Mouse (Mus musculus): ENCODE measurements around the gene Fam71d. TPM values are rescaled to one million over a fixed set of nuclear protein-coding genes. Genes with fewer than 3 reads are reported as not detected.

The Fam71d gene
- 0.20 TPM in 1 of 2 replicates, not detected in the other for polyA plus RNA-seq (2016; fragmentation: Nextera tagmentation; extraction: Ambion mirVana)

DNA sequence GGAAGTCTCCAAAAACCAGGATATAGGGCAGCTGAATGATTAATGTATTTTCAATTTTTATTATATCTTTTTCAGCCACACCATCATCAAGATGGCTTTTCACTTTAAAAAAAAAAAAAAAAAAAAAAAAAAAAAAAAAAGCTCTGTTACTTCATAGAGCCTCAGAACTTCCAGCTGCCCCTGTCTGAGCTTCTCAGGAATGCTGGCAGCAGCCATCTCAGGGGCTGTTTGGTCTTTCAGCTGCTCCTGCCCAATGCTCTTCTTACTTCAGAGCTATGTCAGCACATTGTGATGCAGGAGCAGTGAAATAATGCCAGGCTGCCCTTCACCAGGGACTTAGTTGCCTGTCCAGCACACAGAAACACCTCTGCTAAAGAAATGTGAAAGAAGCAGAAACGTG lies at the start of gene Fam71d:
Fam71d (plus strand) TSS at position 211 of the 400 bp plus-strand sequence.
- Histone ChIP-seq H3K4me1 (no peaks in the 10 kb centered on the region), H3K4me2 (replicated peaks) (no peak within 1 kb of the TSS), H3K36me3 (no peaks in the 10 kb centered on the region), H3K27me3 (replicated peaks) (no peaks in the 10 kb centered on the region), H3K4me3 (no peak within 1 kb of the TSS), H3K9me3 (no peaks in the 10 kb centered on the region), H3K9ac (no peak within 1 kb of the TSS), H3K27ac (no peak within 1 kb of the TSS)
- no peak for ATAC-seq (ENCODE audit: low FRiP score, low read depth)
- WGBS, result 76% methylated on average over 1 of the region's 1 CpGs

DNA sequence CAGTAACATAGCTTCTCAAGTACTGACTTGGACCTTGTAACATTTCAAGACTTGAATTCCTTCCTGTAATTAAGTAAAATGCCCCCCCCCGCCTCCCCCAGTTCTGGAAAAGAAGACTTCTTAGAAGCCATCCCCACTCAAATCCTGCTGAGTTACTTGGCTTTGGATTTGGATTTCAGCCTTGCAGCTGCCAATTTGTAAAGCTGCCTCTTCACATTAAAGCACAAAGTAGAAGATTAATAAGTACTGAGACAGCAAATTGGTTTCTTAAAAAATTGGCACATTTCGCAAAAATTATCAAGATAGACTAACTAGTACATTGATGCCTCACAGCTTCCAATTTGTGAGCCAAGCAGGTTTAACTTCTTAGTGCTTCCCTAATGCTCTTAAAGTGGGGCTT lies 47.6 kb upstream of the Fam71d start:
- Histone ChIP-seq H3K4me1 (no peaks in the 10 kb centered on the region), H3K4me3 (no peak overlapping the region), H3K36me3 (no peaks in the 10 kb centered on the region), H3K9ac (no peak overlapping the region), H3K27ac (no peak overlapping the region), H3K4me2 (replicated peaks) (no peak overlapping the region), H3K9me3 (no peaks in the 10 kb centered on the region), H3K27me3 (replicated peaks) (no peaks in the 10 kb centered on the region)
- ATAC-seq (ENCODE audit: low FRiP score, low read depth), result no peak
- 91% methylated on average over 2 of the region's 2 CpGs for WGBS

DNA sequence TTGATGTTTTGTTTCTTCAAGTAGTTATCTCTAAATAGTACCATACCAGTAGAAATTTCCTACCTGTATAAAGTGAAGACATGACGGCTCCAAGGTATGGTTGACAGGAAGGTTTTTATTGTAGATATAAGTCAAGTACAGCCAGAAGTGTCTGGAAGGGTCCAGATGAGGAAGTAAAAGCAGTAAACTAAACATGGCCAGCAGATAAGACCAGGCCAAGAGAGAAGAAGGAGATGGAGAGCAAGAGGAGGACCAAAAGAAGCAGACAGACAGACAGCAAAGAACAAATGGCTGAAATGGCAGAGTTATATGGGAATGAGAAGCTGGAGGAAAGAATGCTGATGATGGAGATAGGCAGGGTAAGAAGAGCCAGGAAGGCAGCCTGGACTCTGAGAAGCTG lies 46.1 kb upstream of the Fam71d start:
- no peak for ATAC-seq (ENCODE audit: low FRiP score, low read depth)
- WGBS, result 90% methylated on average over 1 of the region's 1 CpGs
- Histone ChIP-seq H3K9me3 (no peaks in the 10 kb centered on the region), H3K4me3 (no peak overlapping the region), H3K4me1 (no peaks in the 10 kb centered on the region), H3K27me3 (replicated peaks) (no peaks in the 10 kb centered on the region), H3K4me2 (replicated peaks) (no peak overlapping the region), H3K27ac (no peak overlapping the region), H3K9ac (no peak overlapping the region), H3K36me3 (no peaks in the 10 kb centered on the region)

DNA sequence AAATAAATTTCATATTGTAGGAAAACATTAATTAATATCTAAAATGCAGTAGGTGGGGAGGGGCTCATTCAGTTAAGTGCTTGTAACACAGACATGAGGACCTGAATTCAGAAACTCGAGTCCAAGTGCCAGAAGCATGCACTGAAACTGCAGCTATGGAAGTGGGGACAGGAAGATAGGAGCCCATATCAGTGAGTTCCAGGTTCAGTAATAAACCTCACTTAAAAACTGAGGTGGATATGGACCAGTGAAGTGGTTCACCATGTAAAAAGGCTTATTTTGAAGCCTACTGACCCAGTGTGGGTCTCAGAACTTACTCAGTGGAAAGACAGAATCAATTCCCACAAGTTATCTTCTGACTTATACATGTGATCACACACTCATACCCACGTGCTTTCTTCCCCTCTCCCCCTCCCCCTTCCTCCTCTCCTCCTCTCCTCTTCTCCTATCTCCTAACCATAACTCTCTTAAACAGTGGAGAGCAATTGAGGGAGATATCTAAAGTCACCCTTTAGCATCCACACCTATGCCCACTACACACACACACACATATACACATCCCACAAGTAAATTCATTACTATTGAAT lies 31.5 kb upstream of the Fam71d start:
- Histone ChIP-seq H3K9me3 (no peaks in the 10 kb centered on the region), H3K4me1 (no peaks in the 10 kb centered on the region), H3K27ac (no peak overlapping the region), H3K27me3 (replicated peaks) (no peaks in the 10 kb centered on the region), H3K36me3 (peaks cover 3% of the 10 kb centered on the region; the same call in 1 of the 2 replicates), H3K4me3 (no peak overlapping the region), H3K9ac (no peak overlapping the region), H3K4me2 (replicated peaks) (no peak overlapping the region)
- ATAC-seq (ENCODE audit: low FRiP score, low read depth), result no peak
- 66% methylated on average over 2 of the region's 2 CpGs for WGBS

DNA sequence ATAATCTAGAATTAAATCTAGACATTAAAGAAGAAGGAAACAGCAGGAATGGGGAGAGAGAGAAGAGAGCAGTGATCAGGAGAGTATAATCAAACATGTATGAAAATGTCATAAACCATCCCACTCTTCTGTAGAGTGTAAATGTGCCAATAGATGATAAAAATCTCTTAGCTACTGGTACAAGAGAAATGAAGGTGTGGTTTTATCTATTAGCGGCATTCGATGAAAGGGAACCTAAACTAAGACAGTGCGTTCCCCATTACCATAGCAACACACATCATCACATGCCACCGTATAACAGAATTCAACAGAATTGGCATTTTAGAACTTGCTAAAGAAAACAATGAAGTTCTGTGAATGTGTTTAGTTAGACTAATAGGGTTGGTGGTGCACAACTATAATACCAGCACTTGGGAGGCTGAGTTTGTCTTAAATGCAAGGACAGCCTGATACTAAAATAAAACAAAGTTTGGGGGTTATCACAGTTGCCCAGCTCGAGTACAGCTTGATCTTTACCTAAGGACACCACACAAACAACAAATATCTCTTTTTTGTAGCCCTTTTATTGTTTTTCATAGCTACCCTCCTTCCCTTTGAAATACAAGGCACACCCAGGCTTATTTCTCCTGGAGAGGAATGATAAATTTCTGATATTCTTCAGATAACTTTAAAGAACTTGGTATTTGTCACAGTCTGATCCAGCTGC lies 13.1 kb upstream of the Fam71d start:
- Histone ChIP-seq H3K4me3 (no peak overlapping the region), H3K36me3 (no peaks in the 10 kb centered on the region), H3K27ac (no peak overlapping the region), H3K9me3 (no peaks in the 10 kb centered on the region), H3K4me2 (replicated peaks) (no peak overlapping the region), H3K9ac (no peak overlapping the region), H3K4me1 (no peaks in the 10 kb centered on the region), H3K27me3 (replicated peaks) (no peaks in the 10 kb centered on the region)
- ATAC-seq (ENCODE audit: low FRiP score, low read depth), result no peak
- 87% methylated on average over 5 of the region's 5 CpGs for WGBS

DNA sequence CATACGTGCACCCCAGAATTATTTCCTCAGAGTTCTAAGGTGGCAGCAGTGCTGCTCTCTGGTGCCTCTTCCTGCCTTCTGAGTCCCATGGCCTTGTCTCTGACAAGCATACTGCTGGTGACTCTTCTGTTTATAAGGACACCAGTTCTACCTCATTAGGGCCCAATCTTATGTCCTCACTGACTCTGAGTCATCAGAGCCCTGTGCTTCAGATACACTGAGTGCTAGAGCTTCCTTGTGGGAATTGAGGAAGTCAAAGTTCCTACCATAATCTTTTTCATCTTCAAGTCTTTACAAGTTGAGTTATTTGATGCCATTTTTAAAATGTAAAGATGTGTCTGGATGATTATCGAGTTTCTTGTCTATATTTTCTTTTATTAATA lies 12.5 kb upstream of the Fam71d start:
- no peaks in the 10 kb centered on the region for H3K9me3 ChIP-seq
- no peak overlapping the region for H3K27ac ChIP-seq
- WGBS, result 86% methylated on average over 2 of the region's 2 CpGs
- H3K9ac ChIP-seq, result no peak overlapping the region
- no peak overlapping the region for H3K4me2 ChIP-seq (replicated peaks)
- H3K27me3 ChIP-seq (replicated peaks), result no peaks in the 10 kb centered on the region
- H3K36me3 ChIP-seq, result no peaks in the 10 kb centered on the region
- H3K4me3 ChIP-seq, result no peak overlapping the region
- no peaks in the 10 kb centered on the region for H3K4me1 ChIP-seq
- no peak for ATAC-seq (ENCODE audit: low FRiP score, low read depth)

DNA sequence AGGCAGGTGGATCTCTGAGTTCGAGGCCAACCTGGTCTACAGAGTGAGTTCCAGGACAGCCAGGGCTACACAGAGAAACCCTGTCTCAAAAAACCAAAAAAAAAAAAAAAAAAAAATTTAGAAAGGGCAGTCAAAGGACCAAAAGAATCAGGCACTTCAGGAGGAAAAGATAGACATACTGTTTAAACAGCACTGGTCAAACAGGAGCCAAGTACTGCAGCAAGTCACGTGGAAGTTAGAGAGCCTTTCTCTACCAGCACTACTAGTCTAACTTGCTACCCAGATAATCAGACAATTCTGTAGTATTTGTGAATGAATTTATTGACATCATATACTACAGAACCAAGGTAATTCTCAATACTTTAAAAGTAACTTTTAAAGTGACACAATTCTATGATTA lies 10.3 kb upstream of the Fam71d start:
- H3K4me3 ChIP-seq, result no peak overlapping the region
- WGBS, result 93% methylated on average over 2 of the region's 2 CpGs
- no peak for ATAC-seq (ENCODE audit: low FRiP score, low read depth)
- no peaks in the 10 kb centered on the region for H3K4me1 ChIP-seq
- H3K27me3 ChIP-seq (replicated peaks), result no peaks in the 10 kb centered on the region
- no peak overlapping the region for H3K27ac ChIP-seq
- H3K4me2 ChIP-seq (replicated peaks), result no peak overlapping the region
- H3K9ac ChIP-seq, result no peak overlapping the region
- no peaks in the 10 kb centered on the region for H3K36me3 ChIP-seq
- no peaks in the 10 kb centered on the region for H3K9me3 ChIP-seq

DNA sequence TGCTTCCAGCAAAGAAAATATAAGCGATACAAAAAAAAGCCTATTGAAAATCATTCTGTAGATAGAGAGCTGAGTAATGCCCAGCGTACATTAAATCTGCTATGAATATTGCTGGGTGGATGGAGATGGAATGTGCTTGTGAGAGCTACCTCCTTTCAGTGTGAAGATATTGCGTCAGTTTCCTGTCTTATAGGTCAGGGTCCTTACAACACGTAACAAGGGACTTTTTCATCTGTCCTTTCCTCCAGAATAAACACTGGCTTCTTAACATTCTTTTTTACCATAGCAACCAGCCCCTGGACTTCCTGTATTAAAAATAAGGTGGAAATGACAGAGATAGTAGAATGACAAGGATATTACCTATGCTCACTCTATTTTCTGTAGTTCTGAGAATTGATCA lies 9.1 kb upstream of the Fam71d start:
- ATAC-seq (ENCODE audit: low FRiP score, low read depth), result no peak
- H3K9me3 ChIP-seq, result no peaks in the 10 kb centered on the region
- no peak overlapping the region for H3K4me2 ChIP-seq (replicated peaks)
- H3K4me3 ChIP-seq, result no peak overlapping the region
- no peak overlapping the region for H3K27ac ChIP-seq
- no peak overlapping the region for H3K9ac ChIP-seq
- no peaks in the 10 kb centered on the region for H3K27me3 ChIP-seq (replicated peaks)
- H3K4me1 ChIP-seq, result no peaks in the 10 kb centered on the region
- no peaks in the 10 kb centered on the region for H3K36me3 ChIP-seq
- WGBS, result 83% methylated on average over 4 of the region's 4 CpGs

DNA sequence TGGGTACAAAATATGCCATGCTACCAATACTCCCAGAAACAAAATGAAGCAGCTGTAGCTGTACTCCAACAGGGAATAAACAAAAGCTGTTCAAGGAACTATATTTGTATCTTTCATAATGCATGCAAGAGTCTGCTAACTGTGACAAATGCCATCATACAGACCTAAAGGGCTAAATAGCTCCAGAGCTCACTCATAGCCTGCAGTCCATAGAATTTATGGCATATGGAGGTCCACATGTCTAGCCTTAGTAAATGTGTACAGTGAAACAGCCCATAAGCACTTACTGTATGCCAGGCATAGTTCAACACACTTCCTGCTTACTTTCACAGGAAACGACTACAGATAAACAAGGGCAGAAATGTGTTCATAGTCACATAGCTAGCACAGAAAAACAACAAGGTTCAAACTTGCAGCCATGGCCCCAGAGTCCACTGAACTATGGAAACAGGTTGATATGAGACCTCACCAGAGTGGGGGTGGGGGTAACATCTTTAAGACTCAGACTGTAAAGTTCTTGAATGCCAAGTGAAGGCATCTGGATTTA lies 5.6 kb upstream of the Fam71d start:
- H3K9me3 ChIP-seq, result no peaks in the 10 kb centered on the region
- 77% methylated on average over 1 of the region's 1 CpGs for WGBS

DNA sequence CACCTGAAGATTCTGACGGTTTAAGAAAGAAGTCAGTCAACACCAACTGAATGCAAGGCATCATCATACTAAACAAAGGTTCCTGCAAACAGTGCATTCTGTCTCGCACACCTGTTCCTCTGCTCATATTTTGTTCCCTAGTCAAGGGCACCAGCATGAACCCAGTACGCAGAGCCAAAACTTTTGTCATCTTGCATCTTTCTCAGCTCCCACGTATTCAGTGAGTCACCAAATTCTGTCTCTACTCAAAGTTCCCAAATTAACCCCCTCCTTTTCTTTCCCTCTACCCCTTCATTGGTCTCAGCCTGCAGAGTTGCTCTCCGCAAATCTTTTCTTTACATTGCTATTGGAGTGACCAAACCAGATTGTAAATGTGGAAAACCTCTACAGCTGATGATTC lies 2.5 kb upstream of the Fam71d start:
- no peaks in the 10 kb centered on the region for H3K27me3 ChIP-seq (replicated peaks)
- no peak for ATAC-seq (ENCODE audit: low FRiP score, low read depth)
- no peaks in the 10 kb centered on the region for H3K4me1 ChIP-seq
- H3K9ac ChIP-seq, result no peak overlapping the region
- H3K27ac ChIP-seq, result no peak overlapping the region
- no peak overlapping the region for H3K4me3 ChIP-seq
- H3K36me3 ChIP-seq, result no peaks in the 10 kb centered on the region
- no peaks in the 10 kb centered on the region for H3K9me3 ChIP-seq
- H3K4me2 ChIP-seq (replicated peaks), result no peak overlapping the region
- WGBS, result 87% methylated on average over 5 of the region's 5 CpGs

More for the DNA sequence above, 5.6 kb upstream of the Fam71d start:
- Histone ChIP-seq H3K4me3 (no peak overlapping the region), H3K36me3 (no peaks in the 10 kb centered on the region), H3K9ac (no peak overlapping the region), H3K4me1 (no peaks in the 10 kb centered on the region), H3K27ac (no peak overlapping the region), H3K4me2 (replicated peaks) (no peak overlapping the region), H3K27me3 (replicated peaks) (no peaks in the 10 kb centered on the region)
- no peak for ATAC-seq (ENCODE audit: low FRiP score, low read depth)

DNA sequence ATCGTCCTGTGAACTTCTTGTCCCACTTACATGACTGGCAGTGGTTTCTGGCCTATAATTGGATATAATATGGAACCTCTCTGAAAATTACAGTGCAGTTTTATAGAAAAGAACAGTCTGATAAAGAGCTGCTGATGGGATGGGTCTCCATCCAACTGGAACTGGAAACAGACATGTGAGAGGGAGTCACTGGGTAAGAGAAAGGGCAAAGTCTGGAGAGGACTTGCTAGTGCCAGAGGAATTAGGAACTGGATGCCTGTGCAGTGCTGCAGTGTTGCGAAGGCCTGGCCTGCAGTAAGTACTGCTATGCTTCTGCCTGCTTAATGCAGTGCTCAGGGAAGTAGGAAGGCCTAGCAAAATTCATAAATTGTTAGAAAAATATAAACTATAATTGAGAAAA lies 1.9 kb downstream of the Fam71d start:
- Histone ChIP-seq H3K4me2 (replicated peaks) (no peak overlapping the region), H3K4me1 (no peaks in the 10 kb centered on the region), H3K27me3 (replicated peaks) (no peaks in the 10 kb centered on the region), H3K36me3 (no peaks in the 10 kb centered on the region), H3K4me3 (no peak overlapping the region), H3K9ac (no peak overlapping the region), H3K9me3 (no peaks in the 10 kb centered on the region), H3K27ac (no peak overlapping the region)
- ATAC-seq (ENCODE audit: low FRiP score, low read depth), result no peak
- 94% methylated on average over 2 of the region's 2 CpGs for WGBS

DNA sequence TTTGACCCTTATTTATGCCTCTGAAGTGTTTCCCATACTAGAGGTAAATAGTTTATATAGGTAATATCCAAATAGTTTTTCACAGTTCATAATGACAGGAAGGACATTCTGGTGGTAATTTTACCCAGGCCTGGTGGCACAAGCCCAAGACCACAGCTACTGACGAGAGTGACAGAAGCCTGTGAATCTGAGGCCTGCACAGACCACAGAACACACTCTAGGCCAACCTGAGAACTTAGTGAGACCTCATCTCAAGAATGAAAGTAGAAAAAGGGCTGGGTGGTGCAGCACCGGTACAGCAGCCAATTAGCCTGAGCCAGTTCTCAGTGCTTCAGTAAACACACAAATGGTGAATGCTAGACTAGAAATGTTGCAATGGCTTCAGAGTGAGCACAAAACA lies 26.4 kb downstream of the Fam71d start:
- no peak for ATAC-seq (ENCODE audit: low FRiP score, low read depth)
- 80% methylated on average over 2 of the region's 2 CpGs for WGBS
- H3K4me1 ChIP-seq, result no peaks in the 10 kb centered on the region
- no peaks in the 10 kb centered on the region for H3K9me3 ChIP-seq
- no peak overlapping the region for H3K4me3 ChIP-seq
- no peak overlapping the region for H3K9ac ChIP-seq
- H3K36me3 ChIP-seq, result no peaks in the 10 kb centered on the region
- no peak overlapping the region for H3K27ac ChIP-seq
- no peaks in the 10 kb centered on the region for H3K27me3 ChIP-seq (replicated peaks)
- H3K4me2 ChIP-seq (replicated peaks), result no peak overlapping the region

DNA sequence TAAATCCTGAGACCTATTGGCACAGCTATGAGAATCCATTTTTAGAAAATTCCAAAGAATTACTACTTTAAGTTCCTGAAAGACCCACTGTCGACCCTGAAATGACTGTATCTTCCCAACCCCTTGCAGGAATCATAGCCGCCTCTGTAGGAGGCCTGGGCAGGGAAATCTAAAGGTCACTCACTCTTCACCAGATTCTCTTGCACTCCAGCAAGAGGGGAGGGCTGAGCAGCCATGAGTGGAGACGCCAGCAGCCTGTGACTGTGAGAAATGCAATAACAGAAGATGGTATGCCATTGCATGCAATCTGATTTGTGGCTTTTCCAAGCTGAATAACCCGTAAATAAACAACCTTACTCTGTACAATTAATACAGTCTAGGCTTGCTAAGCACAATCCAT lies 36.4 kb downstream of the Fam71d start:
- no peaks in the 10 kb centered on the region for H3K27me3 ChIP-seq (replicated peaks)
- H3K4me1 ChIP-seq, result no peaks in the 10 kb centered on the region
- H3K9me3 ChIP-seq, result no peaks in the 10 kb centered on the region
- H3K4me2 ChIP-seq (replicated peaks), result no peak overlapping the region
- H3K36me3 ChIP-seq, result no peaks in the 10 kb centered on the region
- no peak overlapping the region for H3K27ac ChIP-seq
- no peak overlapping the region for H3K4me3 ChIP-seq
- no peak for ATAC-seq (ENCODE audit: low FRiP score, low read depth)
- no peak overlapping the region for H3K9ac ChIP-seq
- 68% methylated on average over 4 of the region's 4 CpGs for WGBS

Measured in neural tube, embryonic 12.5 days (tissue).